Mouse (Mus musculus) kidney, adult 18-20 months (tissue): Measurements from ENCODE around the gene Gpr45.

Experiments used
- DNase-seq: peaks from one replicate; pipeline ENCODE4 v3.0.0; 2021

The Gpr45 gene

GRCm38 (mm10) chr1:43051903-43052302, 99.2 kb downstream of the Gpr45 start:
- no peak for DNase-seq

- peak; percentile 53 for DNase-seq
Observed at GRCm38 (mm10) chr1:43065615-43066310, 113.1 kb downstream of the Gpr45 start.

GRCm38 (mm10) chr1:43066573-43066972, 113.9 kb downstream of the Gpr45 start:
- no peak for DNase-seq

GRCm38 (mm10) chr1:43067551-43067950, 114.9 kb downstream of the Gpr45 start:
- DNase-seq = no peak

- no peak for DNase-seq
Observed at GRCm38 (mm10) chr1:43070726-43071125, 118.1 kb downstream of the Gpr45 start.

GRCm38 (mm10) chr1:43072028-43072427, 119.4 kb downstream of the Gpr45 start:
- no peak for DNase-seq

DNA sequence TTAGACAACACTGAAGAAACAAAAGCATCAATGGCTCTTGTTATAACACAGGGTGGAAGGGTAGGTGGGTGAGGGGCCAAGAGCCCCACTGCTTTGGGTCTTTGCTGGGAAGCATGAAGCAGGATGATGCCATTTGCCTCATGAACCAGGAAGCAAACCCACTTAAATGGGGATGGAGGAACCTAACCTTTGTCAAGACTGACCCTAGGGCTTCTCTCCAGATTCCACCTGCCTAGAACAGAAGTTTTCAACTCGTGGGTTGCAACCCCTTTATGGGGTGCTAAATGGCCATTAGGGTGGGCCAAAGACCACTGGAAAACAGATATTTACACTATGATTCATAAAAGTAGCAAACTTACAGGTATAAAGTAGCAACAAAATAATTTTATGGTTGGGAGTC, 119.9 kb downstream of the Gpr45 start:
- no peak for DNase-seq

DNA sequence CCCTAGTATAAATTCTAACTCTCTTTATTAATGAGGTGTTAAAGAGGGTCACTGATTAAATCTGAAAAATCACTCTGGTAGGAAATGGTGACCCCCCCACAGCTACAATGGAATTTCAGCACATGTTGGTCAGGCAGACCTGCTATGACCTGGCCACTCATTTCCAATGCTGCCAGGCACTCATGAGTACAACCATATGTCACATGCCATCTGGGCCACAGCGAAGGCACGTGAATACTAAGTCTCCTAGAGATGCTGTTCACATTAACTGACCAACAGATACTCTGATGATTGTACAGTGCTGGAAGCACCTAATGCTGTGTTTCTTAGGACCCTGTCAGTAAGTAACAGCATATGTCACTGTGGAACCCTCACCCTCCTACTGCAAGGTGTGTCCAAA, 122.1 kb downstream of the Gpr45 start:
- no peak for DNase-seq

DNA sequence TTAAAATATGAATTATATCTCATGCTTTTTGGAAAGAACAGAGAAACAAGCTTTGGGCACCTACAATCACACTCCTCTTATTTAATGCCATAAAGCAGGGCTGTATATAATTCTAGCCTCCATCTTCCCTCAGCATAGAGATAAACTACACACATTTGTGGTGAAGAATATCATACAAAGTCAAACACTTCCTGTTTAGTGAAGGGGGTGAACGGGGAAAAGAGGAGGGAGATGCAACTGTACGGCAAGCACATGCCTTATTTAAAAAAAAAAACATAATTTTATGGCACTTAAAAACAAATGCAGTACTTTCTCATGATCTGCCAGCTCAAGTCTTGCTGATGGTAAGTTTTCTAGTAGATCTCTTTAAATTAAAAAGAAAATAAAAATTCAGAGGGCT, 125.5 kb downstream of the Gpr45 start:
- DNase-seq = no peak

- no peak for DNase-seq
Observed at GRCm38 (mm10) chr1:43082946-43083345, 130.3 kb downstream of the Gpr45 start.
